Mouse (Mus musculus) lung, adult 2 months (tissue): Measurements from ENCODE around the gene Sh3pxd2a.

ENCODE experiments used
- CTCF ChIP-seq: fragments of 200-500 bp; IDR thresholded peaks from 2 replicates; pipeline ENCODE4 v1.5.1; 2011; ENCODE audit warnings: mild to moderate bottlenecking, low read length, control low read depth; ENCODE audit not compliant: insufficient read depth
- POLR2A ChIP-seq: fragments of 200-500 bp; IDR thresholded peaks from 2 replicates; pipeline ENCODE4 v1.6.1; 2011; ENCODE audit warnings: low read depth, mild to moderate bottlenecking, control low read depth, low read length, borderline replicate concordance; ENCODE audit errors: extremely low read depth

DNA sequence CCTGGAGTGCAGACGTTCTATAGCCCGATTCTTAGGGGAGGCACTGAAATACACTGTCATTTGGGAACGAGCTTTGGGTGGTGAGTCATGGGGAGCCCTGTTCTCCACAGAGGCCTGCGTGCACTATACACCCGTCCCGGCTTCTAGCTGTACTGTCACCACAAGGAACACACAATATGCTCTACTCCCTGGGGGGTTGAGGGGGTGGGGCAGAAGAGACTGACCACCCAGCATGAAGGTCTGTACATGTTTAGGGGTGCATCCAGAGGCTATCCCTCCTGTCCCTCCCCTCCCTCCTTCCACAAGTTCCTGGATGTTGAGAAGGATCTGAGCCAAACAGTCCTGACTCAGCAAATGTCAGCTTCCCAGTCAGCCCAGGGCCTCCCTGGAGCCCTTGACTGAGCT lies 182.1 kb downstream of the Sh3pxd2a start:
- TF ChIP-seq POLR2A: no peak
- no peak for TF ChIP-seq CTCF
